Mouse (Mus musculus): ENCODE measurements at regions not wholly inside any gene's neighbourhood (a gene's known extent, or its start where the extent isn't known, plus 50 kb on each side); places are given as distances from the start of the nearest gene placed in this dataset.
"Not testable (repeated sequence)": the region's sequence is repeated elsewhere in the genome, so short reads cannot be mapped to it uniquely, and the experiment has no call there.

DNA sequence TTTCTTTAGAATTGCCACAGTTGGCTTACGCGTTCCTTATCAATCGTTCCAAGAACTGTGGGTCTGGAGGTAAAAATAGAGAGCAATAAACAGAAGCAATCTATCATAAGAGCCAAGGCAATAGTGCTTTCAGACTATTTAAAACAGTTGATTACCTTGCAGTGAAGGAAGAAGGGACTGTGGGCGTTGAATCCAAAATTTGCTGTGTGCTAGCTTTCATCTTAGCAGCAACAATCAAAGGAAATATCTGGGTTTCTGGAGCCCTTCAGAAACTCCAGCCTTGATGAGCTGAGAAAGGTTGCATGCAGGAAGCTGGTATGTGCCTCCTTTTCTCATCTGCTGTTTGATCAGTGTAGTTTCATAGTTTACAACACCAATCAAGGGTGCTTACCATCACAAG is 136.1 kb upstream of the Thrb start:
- TF ChIP-seq CTCF (IDR thresholded peaks at IDR 0.05; ENCODE audit: extremely low read depth, insufficient read depth, insufficient read length, insufficient replicate concordance) (no peak), POLR2A (IDR thresholded peaks at IDR 0.05; ENCODE audit: low read depth, low read length) (no peak)
- Histone ChIP-seq H3K27me3 (ENCODE audit: control insufficient read depth, insufficient read depth, low read length) (no peaks in the 10 kb centered on the region), H3K27ac (ENCODE audit: insufficient read depth, low read length) (no peak overlapping the region), H3K36me3 (ENCODE audit: control insufficient read depth, insufficient read depth, low read length) (no peaks in the 10 kb centered on the region), H3K4me1 (ENCODE audit: control insufficient read depth, insufficient read depth, insufficient read length) (no peaks in the 10 kb centered on the region), H3K4me3 (ENCODE audit: extremely low read depth, insufficient read depth, insufficient read length) (no peak overlapping the region)
- no peak for DNase-seq (ENCODE audit: low read depth in 1 of 2, low spot score in 2 of 2)
- WGBS: 85% methylated on average over 4 of the region's 4 CpGs

DNA sequence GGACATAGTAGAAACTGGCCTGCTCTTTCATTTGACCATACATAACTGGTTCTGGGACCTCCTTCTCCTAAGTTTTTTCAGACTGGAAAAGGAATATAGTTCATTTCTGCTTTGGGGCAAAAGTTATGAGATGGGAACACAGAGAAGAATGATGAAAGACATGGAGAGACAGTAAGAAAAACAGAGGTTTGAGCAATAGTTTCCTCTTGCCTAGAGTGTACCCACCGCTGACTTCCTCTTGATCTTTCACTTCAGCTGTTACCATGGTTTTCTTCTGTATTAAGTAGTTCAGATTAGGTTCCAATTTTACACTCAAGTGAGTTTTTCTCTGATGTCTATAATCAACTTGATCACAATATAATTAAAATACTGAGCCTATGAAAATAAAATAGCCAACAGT is 120.7 kb upstream of the Thrb start:
- no peaks in the 10 kb centered on the region for H3K36me3 ChIP-seq (ENCODE audit: control insufficient read depth, insufficient read depth, low read length)
- DNase-seq (ENCODE audit: low read depth in 1 of 2, low spot score in 2 of 2): no peak
- no peak overlapping the region for H3K27ac ChIP-seq (ENCODE audit: insufficient read depth, low read length)
- H3K4me3 ChIP-seq (ENCODE audit: extremely low read depth, insufficient read depth, insufficient read length): no peak overlapping the region
- no peaks in the 10 kb centered on the region for H3K4me1 ChIP-seq (ENCODE audit: control insufficient read depth, insufficient read depth, insufficient read length)
- TF ChIP-seq CTCF (IDR thresholded peaks at IDR 0.05; ENCODE audit: extremely low read depth, insufficient read depth, insufficient read length, insufficient replicate concordance) (no peak), POLR2A (IDR thresholded peaks at IDR 0.05; ENCODE audit: low read depth, low read length) (no peak)
- H3K27me3 ChIP-seq (ENCODE audit: control insufficient read depth, insufficient read depth, low read length): no peaks in the 10 kb centered on the region
- 48% methylated on average over 1 of the region's 1 CpGs for WGBS

DNA sequence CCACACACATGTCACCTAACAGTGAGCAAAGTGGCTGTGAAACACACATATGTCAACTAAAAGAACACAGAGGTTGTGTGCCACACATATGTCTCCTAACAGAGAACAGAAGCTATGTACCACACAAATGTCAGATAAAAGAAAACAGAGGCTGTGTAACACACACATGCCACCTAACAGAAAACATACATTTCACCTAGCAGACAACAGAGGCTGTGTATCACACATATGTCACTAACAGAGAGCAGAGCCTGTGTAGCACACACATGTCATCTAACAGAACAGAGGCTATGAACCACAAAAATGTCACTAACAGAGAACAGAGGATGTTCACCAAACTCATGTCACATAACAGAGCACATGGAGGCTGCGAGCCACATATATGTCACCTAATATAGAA is 103.6 kb upstream of the Thrb start:
- DNase-seq (ENCODE audit: low read depth in 1 of 2, low spot score in 2 of 2): no peak
- no peak for TF ChIP-seq POLR2A (IDR thresholded peaks at IDR 0.05; ENCODE audit: low read depth, low read length)
- no peak for TF ChIP-seq CTCF (IDR thresholded peaks at IDR 0.05; ENCODE audit: extremely low read depth, insufficient read depth, insufficient read length, insufficient replicate concordance)
- H3K36me3 ChIP-seq (ENCODE audit: control insufficient read depth, insufficient read depth, low read length): no peaks in the 10 kb centered on the region
- no peaks in the 10 kb centered on the region for H3K4me1 ChIP-seq (ENCODE audit: control insufficient read depth, insufficient read depth, insufficient read length)
- no peaks in the 10 kb centered on the region for H3K27me3 ChIP-seq (ENCODE audit: control insufficient read depth, insufficient read depth, low read length)
- 91% methylated on average over 1 of the region's 1 CpGs for WGBS
- no peak overlapping the region for H3K27ac ChIP-seq (ENCODE audit: insufficient read depth, low read length)
- H3K4me3 ChIP-seq (ENCODE audit: extremely low read depth, insufficient read depth, insufficient read length): no peak overlapping the region

DNA sequence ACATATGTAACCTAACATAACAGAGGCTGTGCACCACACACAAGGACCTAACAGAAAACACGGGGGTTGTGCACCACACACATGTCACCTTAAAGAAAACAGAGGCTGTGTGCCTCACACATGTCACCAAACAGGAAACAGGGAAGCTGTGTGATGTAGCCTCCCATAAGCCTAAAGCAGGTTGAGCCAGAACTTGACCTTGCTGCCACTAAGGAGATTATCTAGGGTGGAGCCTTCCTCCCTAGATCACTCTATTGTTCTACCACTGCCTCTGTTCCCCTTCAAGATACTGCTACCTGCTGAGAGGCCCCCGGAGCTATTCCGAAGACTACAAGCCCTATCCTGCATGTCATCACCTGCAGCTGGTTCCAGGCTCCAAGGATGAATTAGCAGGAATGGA is 100.1 kb upstream of the Thrb start:
- H3K27me3 ChIP-seq (ENCODE audit: control insufficient read depth, insufficient read depth, low read length); H3K4me1 ChIP-seq (ENCODE audit: control insufficient read depth, insufficient read depth, insufficient read length); H3K36me3 ChIP-seq (ENCODE audit: control insufficient read depth, insufficient read depth, low read length); H3K27ac ChIP-seq (ENCODE audit: insufficient read depth, low read length); DNase-seq (ENCODE audit: low read depth in 1 of 2, low spot score in 2 of 2); H3K4me3 ChIP-seq (ENCODE audit: extremely low read depth, insufficient read depth, insufficient read length): not testable (repeated sequence)
- WGBS: 64% methylated on average over 3 of the region's 3 CpGs

DNA sequence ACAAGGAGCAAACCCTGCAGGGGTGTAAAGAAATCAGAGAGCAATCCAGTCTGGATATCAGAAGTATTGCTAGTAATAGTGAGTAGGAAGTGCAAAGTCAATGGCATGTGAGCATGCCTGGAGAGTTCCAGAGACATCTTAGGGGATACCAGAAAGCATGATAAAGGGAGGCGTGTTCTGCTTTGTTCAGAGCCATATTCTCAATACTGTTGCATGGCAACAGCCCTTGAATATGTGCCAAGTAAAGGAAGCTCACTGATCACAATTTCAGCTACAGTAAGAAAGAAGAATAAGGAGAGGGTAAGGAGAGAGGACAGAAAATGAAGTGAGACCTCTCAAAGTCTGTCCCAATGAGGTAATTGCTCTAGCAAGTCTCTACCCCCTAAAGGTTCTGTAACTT is 92.1 kb upstream of the Thrb start:
- WGBS: 69% methylated on average over 1 of the region's 1 CpGs
- Histone ChIP-seq H3K4me3 (ENCODE audit: extremely low read depth, insufficient read depth, insufficient read length) (no peak overlapping the region), H3K27ac (ENCODE audit: insufficient read depth, low read length) (no peak overlapping the region), H3K27me3 (ENCODE audit: control insufficient read depth, insufficient read depth, low read length) (no peaks in the 10 kb centered on the region), H3K4me1 (ENCODE audit: control insufficient read depth, insufficient read depth, insufficient read length) (no peaks in the 10 kb centered on the region), H3K36me3 (ENCODE audit: control insufficient read depth, insufficient read depth, low read length) (no peaks in the 10 kb centered on the region)
- DNase-seq (ENCODE audit: low read depth in 1 of 2, low spot score in 2 of 2): no peak
- TF ChIP-seq POLR2A (IDR thresholded peaks at IDR 0.05; ENCODE audit: low read depth, low read length) (no peak), CTCF (IDR thresholded peaks at IDR 0.05; ENCODE audit: extremely low read depth, insufficient read depth, insufficient read length, insufficient replicate concordance) (no peak)

DNA sequence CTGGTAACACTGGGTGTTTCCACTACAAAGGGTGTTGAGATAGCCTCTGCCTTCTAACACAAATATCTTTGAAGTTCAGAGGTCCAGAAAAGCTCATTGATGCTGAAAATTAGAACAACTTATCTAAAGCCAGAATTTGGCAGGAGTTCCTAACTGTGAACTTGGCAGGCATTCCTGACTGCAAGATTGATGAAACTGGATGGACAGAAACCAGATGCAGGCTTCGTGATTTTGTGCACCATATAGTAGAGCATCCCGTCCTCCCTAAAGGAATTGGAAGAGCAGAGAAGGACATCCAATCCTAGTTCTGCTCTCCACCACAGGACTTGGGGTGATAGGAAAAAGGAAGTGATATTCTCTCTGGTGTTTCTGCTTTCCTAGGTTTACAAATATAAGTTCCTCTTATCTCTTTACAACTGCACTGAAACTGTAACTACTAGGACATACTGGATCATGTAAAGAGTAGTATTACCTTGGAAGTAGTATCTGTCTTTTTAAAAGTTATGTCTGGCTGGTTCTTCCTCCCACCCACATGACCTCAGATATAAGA is 90.9 kb upstream of the Thrb start:
- no peak overlapping the region for H3K27ac ChIP-seq (ENCODE audit: insufficient read depth, low read length)
- no peak overlapping the region for H3K4me3 ChIP-seq (ENCODE audit: extremely low read depth, insufficient read depth, insufficient read length)
- TF ChIP-seq POLR2A (IDR thresholded peaks at IDR 0.05; ENCODE audit: low read depth, low read length) (no peak), CTCF (IDR thresholded peaks at IDR 0.05; ENCODE audit: extremely low read depth, insufficient read depth, insufficient read length, insufficient replicate concordance) (no peak)
- no peaks in the 10 kb centered on the region for H3K36me3 ChIP-seq (ENCODE audit: control insufficient read depth, insufficient read depth, low read length)
- no peaks in the 10 kb centered on the region for H3K27me3 ChIP-seq (ENCODE audit: control insufficient read depth, insufficient read depth, low read length)
- DNase-seq (ENCODE audit: low read depth in 1 of 2, low spot score in 2 of 2): no peak
- WGBS: 81% methylated on average over 2 of the region's 2 CpGs
- H3K4me1 ChIP-seq (ENCODE audit: control insufficient read depth, insufficient read depth, insufficient read length): no peaks in the 10 kb centered on the region

DNA sequence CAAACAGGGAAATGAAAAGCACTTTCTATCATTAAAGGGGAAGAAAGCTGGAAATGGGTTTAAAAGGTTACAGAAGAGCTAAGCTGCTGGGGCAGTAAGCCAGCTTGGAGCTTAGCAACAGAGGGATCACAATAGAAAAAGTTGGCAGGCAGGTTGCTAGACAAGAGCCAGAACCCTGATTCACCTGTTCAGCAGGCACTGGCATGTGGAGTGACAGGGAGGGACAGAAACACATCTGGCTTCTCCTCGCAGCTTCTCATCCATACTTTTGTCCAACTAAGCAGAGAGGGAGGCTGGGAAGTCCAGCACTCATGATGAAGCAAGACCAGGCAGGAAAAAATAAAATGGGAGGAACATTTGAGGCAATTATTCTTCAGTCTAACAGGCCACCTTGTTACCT is 81.3 kb upstream of the Thrb start:
- no peaks in the 10 kb centered on the region for H3K27me3 ChIP-seq (ENCODE audit: control insufficient read depth, insufficient read depth, low read length)
- H3K4me3 ChIP-seq (ENCODE audit: extremely low read depth, insufficient read depth, insufficient read length): no peak overlapping the region
- DNase-seq (ENCODE audit: low read depth in 1 of 2, low spot score in 2 of 2): no peak
- H3K36me3 ChIP-seq (ENCODE audit: control insufficient read depth, insufficient read depth, low read length): no peaks in the 10 kb centered on the region
- no peak overlapping the region for H3K27ac ChIP-seq (ENCODE audit: insufficient read depth, low read length)
- no peaks in the 10 kb centered on the region for H3K4me1 ChIP-seq (ENCODE audit: control insufficient read depth, insufficient read depth, insufficient read length)
- 81% methylated on average over 1 of the region's 1 CpGs for WGBS
- no peak for TF ChIP-seq CTCF (IDR thresholded peaks at IDR 0.05; ENCODE audit: extremely low read depth, insufficient read depth, insufficient read length, insufficient replicate concordance)
- TF ChIP-seq POLR2A (IDR thresholded peaks at IDR 0.05; ENCODE audit: low read depth, low read length): no peak

All from spleen, adult 2 months (tissue).